Mouse (Mus musculus) frontal cortex, postnatal 10 days (tissue): Measurements from ENCODE around the gene Btla.

Experiments used
- DNase-seq, 2 experiments: peaks; one replicate each; pipeline ENCODE4 v3.0.0; 2022; ENCODE audit warnings: low spot score in 2 of 2, mixed read lengths in 1 of 2

Btla gene

DNA sequence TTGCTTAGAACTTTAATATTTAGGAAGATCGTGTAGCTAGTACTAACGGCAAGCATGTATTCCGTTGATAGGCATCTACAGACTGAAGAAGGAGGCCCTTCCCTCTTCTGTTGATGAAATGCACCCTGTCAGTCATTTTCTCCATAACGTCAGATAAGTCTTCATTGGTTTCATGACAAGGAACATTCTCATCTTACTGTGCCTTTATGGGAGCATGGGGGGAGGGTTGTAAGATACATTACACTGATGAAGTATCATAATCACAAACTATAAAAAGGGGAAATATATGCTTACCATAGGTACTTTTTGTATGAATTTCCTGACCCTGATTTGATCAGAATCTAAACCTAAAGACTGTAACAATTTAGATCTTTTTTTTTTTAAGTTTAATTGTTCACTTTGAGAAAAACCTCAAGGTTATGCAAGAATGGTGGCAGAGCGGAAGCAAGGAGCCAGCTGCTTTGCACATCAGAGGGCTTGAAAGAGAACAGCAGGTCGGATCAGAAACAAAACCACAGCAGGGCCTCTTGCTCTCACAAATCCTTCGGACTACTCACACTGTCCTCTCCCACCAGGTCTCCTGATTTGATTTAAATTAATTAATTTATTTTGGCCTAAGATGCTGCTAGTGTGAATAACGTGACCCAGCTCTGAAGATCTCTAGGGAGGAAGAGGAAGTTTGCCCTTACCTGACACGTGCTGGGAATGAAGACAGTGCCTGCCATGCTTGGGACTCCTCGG, at the start of gene Btla:
TSS of gene Btla (plus strand) at position 668 of the 741 bp plus-strand sequence.
- no peak for DNase-seq

DNA sequence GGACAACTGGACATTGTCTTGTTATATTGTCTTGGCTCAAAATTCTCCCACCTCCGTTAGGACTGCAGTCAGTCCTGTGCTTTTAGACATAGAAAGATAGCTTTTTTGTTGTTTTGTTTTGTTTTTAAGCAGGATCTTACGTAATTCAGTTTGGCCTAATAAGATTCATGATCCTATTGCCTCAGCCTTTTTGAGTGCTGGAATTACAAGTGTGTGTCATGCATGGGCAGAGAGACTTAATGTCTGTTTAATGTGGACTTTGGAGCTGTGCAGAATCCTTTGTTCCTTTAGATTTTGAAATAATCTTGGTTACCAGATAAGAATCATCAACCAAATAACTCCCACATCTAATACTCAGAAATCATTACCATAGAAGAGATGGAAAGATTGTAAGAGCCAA, 45.6 kb upstream of the Btla start:
- DNase-seq: no peak

DNA sequence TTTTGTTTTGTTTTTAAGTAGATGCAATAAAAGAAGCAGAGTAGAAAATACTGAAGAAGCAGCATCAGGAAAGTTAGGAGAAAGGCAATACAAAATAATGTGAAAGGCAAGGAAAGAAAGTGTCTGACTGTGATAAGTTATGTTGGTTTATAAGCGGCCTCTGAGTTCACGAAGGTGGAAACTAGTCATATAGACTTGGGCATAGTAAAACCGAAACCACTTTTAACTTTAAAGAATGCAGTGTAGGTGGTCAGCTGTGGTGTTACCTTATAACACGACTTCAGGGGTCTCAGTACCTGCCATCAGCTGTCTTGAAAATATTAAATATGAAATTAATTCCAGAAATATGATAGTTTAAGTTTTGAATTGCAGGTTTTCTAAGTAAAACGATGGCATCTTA, 42.3 kb upstream of the Btla start:
- DNase-seq: no peak

DNA sequence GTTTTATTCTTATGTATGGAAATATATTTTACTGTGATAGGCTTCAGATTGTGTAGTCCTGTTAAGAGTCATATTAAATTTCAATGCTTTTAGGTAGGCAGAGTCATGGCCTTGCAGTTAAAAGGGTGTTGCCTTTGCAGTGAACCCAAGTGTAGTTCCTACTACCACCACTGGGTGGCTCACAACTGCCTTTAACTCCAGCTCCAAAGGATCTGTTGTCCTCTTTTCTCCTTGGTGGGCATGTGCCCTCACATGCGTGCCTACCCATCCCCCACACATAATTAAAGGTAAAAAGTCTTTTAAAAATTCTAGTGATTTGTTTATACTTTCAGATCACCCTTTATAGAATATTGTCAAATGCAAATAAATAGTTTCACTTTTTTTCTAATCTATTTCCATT, 31.5 kb upstream of the Btla start:
- DNase-seq: peak; percentile 52 to 74

DNA sequence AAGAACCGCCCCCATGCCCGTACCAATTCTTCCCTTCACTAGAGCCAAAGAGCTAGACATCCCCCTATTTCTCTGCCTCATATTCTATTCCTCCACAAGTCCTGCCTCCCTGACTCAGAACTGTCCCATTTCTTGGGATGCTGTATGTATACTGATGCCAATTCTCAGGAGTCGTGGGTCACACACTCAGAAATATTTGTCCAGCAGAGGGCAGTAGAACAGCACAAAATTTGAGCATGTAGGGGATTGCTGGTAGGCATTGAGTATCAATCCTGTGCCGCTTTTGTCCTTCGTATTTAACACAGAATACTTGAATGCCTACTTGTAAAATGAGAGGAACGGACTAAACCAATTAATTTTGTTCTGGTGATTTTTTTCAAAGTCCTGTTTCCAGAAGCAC, 27.3 kb upstream of the Btla start:
- DNase-seq: peak; percentile 12 to 49

DNA sequence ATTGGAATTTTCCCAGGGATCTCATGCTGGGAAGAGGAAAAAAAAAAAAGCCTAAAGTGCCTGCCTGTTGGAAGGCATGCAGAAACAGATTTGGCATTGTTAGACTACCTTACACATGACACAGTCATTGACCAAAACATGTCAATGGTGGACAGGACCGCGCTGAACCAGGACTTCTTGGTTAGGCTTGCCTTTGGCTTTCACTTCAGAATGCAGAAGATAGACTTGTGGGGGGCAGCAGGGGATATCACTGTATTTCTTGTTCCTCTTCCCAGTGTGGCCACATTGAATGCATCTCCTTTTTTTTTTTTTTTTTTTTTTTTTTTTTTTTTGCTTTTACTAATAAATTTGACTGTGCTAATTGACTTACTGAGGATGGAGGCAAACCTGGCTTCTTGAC, 22.7 kb upstream of the Btla start:
- DNase-seq: no peak

DNA sequence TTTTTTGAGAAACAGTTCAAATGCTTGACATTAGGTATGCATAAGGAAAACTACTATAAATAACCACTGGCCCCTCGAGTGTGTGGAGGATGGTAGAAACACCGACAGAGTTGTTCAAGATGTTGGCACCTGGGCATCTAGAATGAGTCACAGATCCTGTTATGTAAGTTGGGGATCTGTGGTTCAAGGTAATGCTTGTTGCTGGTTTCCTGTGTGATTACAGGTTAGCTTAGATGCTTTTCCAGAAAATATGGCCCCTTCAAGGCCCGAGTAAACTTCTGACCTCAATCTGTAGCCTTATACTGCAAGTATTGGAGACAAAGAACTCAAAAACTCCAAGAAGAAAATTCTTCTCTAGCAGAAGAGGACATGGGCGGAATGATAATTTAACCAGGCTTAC, 19.7 kb upstream of the Btla start:
- DNase-seq: no peak

DNA sequence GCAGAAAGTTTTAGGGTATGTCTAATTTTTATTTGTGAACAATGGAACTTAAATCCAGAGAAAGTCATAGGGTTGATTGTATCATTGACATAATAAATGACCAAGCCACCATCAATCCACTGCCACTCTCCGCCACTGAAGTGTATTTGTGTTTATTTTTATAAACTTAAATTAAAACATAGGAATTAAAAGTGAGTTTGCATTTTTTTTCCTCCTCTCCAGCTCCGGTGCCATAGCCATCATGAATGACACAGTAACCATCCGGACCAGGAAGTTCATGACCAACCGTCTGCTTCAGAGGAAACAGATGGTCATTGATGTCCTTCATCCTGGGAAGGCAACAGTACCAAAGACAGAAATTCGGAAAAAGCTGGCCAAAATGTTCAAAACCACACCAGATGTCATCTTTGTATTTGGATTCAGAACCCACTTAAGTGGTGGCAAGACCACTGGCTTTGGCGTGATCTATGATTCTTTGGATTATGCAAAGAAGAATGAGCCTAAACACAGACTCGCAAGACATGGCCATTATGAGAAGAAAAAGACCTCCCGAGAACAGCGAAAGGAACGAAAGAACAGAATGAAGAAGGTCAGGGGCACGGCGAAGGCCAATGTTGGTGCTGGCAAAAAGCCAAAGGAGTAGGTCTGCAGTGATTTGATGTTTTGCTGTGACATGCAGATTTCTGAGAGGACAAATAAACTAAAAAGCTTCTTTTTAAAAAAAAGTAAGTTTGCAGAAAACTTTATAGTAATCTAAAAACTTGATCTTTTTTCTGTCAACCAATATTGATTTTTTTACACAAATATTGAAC, 19.1 kb upstream of the Btla start:
- DNase-seq: no peak

DNA sequence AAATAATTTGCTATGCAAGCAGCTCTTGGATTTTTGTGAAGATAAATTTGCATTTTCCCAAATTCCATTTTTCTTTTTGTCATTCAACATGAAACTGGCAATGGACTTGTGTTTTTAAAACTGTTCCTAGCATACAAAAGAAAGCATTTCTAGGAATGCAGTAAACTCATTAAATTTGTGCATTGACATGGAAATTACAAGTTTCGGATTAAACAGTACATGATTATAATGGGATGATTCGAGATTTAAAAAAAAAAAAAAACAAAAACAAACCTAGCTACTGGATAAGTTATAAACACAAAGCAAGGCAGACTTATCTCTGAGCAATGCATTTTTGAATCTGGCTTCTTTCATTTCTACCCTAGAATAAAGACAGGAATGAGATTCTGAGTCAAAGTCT, 2.1 kb upstream of the Btla start:
- no peak for DNase-seq

DNA sequence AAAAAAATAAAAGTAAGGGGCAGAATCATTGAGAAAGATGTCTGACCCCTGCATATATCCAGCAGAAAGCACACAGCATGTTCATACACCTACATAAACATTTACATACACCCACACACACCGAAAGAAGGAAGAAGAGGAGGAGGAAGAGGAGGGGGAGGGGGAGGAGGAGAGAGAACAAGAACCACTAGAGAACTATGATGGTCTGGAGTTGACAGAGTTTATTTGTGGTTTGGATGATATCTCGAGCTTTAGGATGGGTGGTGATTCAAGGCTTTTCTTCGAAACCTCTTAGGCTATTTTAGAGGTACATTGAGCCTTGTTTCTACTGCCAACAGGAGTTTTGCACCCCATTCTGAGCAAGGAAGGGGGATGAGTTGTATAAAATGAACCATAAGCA, 1.3 kb upstream of the Btla start:
- DNase-seq: no peak

DNA sequence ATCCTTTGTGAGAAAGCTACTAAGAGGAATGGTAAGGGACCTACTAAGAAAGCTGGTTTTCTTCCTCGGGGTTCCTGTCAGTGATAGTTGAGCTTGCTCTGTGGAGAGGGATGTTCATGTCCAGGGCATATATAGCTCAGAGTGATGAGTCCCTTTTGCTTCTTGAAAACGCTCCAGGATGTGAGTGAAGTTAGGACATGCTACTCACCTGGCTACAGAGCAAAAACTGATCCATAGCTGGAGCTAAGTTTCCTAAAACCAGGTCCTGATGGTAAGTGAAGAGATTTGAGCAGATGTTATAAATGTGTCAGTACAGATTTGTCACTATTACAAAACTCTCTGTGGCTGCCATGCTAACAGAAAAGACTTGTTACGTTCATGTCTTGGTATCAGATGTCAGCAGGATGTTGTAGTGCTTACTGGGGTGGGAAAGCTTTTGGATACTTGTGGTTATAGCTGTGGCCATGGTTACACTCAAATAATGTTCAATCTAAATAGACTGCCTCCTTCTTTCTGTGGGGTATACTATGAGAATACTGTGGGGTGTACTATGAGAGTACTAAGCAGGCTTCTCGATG, 405 bp downstream of the Btla start:
- DNase-seq: no peak

DNA sequence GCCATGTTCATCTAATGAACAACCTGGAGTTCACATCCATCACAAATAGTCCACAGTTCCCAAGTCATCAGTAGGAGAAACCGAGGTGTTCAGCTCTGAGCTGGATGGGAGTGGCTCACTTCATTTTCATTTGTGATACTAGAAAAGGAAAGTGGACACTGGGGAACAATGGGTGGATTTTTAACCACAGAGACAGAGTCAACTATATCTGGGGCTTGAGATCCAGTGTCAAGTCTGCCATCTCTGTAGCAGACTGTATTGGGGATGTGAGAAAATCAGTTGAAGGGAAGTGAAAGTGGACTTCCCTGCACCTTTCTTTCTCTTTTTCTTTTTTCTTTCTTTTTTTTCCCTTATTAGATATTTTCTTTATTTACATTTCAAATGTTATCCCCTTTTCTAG, 2.9 kb downstream of the Btla start:
- DNase-seq: no peak

DNA sequence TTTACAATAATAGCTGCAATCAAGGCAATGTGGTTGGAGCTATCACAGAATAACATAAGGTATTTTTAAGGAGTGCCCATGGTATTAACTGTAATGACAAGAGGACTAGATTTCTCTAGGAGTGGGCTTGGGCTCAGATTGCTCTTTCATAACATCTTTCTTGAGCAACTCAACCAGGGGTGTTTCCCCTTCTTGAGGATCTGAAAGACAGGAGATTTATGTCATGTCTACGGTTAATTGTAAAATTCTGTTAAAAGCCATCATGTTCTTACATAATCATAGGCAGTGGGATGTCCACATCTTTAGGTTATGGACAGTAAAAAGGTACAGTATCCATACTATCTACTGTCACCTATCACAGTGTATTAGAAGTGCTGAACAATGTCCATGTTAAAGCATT, 7.2 kb downstream of the Btla start:
- DNase-seq: no peak

DNA sequence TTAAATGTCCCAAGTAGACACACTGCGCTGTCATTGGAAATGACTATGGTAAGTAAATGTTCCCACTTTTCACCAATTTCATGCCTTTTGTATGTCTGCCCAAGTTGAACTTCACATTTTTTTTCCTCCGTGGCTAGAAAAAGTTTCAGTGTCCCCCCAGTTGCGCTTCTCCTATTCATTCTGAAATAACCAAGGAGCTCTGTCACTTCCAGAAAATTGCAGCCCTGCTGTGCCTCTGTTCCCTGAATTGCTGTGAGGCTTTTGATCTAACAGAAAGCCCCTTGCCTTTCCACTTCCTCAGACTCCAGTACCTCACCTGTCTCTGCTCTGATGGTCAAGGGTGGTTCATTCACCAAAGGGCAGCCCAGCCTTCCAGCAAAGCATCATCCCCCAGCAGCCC, 8.9 kb downstream of the Btla start:
- no peak for DNase-seq

DNA sequence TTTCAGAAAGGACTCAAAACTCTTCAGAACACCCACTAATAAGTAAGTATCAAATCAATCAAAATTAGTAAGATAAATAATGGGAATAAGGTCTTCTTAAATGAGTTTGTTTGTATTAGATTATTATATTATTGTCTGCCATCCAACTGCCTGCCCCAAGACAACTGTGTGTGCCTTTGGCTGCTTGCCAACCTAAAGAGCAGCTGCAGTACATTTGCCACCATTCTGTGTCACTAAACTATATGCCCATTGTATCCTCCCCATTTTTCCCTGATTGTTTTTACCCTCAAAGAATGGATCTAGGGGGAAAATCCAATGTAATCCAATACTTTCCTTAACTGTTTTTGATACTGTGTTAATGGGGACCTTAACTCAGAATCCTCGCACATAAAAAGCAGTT, 18.6 kb downstream of the Btla start:
- DNase-seq: no peak

DNA sequence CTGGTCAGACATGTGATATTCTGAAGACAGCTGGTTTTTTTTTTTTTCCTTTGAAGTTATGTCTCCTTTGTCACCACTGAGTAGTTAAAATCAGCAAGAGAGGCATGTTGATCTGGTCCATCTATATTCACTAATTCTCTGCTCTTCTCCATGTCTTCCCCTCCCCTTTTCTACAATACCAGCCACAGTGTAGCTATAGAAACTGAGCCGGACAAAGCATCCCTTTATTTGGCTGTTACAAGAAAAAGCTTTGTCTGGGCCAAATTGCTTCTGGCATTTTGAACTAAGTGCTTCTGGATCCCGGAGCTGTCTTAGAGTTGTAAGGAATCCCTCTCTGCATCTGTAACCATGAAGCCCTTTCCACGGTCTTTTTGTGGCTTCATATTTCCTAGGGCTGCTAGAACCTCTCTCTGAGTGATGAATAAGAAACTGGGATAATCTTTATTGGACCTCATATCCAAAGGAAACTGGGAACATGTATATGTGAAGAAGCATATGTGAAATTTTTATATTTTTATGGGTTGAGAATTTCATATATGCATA, 20.9 kb downstream of the Btla start:
- DNase-seq: no peak

DNA sequence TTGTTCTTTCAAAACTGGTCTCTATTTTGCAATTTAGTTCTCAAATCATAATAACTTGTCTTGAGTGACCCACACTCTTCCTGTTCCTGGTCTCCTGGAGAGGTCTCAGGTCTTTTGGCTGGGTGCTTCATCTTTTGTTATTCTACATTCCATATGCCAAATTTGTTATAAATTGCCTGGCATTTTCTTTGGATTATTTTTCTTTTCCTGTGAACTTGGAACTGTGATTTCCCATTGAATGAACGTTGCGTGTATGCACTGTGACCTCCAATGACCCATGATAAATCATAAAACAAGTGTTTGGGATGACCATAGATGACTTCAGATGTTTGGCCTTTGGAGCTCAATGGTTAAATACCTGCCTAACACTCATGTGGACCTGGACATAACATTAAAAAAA, 25.6 kb downstream of the Btla start:
- no peak for DNase-seq

DNA sequence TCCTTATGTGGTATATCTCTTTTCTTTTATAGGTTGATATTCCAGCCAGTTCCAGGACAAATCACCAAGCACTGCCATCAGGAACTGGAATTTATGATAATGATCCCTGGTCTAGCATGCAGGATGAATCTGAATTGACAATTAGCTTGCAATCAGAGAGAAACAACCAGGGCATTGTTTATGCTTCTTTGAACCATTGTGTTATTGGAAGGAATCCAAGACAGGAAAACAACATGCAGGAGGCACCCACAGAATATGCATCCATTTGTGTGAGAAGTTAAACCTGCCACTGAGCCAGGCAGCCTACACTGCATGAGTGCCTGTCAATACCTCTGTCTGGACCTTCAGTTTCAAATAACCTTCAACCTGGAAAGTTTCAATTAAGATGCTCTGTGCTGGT, 26.2 kb downstream of the Btla start:
- no peak for DNase-seq

DNA sequence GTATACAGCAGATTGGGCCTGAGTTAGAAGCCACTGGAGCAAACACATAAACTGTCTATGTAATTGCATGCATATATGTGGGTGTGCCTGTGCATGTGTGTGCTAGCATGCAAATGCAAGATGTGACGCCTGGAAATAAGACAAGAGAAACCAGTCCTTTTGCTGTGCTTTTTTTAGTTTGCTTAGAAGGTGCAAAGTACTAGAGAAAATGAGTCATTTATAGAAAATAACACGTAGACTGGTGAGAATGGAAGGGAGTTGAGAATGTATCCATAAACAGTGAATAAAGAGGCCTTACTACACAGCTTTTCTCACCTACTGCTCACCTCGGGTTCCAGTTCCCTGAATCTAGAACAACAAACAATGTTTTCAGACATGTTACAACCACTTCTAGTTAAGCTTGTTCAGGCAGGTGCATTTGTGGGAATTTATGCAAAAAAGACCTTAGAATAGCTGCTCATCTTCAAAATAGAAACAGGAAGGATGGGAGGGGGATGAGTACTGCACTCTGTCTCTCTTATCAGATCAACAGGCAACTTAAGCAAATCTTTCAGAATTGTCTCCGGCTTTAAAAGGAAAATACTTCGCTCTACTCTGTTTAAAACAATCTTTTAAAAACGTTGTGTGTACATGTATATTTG, 27.8 kb downstream of the Btla start:
- DNase-seq: no peak

DNA sequence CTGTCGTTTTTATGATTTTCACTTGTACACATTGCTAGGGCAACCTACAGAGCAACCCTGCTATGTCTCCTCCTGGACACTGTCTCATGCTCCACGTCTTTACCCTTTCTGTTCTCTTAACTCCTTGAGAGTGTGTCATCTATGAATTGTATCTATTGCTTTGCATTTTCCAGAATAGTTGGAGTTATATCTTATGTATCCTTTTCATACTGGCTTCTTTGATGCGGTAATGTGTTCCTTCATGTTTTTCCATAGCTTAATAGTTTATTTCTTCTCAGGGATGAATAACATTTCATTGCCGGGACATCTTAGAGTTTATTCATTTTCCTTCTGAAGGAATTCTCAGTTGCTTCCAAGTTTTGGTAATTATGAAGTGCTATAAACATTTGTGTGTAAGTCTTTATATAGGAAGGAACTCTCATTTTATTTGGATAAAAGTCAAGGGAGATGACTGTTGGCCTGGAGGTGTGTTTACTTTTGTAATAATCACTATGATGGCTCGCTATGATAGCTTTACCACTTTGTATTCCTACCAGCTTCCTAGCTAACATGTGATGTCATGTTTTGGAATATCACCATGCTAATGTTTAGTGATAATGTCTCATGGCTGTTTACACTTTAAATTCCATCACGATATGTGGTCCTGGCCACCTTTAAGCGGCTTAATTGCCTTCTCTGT, 31.2 kb downstream of the Btla start:
- DNase-seq: no peak

DNA sequence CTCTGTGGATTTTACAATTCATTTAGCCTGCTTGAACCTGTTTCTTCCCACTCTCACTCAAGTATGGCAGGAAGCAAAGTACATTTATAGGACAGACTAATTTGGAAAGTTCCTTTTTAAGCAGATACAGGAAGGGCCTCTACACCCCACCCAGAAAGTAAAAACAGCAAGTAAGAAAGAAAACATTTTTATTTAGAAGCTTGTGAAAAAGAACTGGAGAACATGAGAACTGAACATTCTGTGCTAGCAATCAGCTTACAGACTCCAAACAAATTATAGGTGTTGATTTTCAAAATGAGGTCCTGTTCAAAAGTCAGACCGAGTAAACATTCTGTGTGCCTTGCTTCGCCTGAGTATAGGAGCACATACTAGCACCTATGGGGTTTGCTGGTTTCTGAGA, 32.8 kb downstream of the Btla start:
- DNase-seq: no peak

DNA sequence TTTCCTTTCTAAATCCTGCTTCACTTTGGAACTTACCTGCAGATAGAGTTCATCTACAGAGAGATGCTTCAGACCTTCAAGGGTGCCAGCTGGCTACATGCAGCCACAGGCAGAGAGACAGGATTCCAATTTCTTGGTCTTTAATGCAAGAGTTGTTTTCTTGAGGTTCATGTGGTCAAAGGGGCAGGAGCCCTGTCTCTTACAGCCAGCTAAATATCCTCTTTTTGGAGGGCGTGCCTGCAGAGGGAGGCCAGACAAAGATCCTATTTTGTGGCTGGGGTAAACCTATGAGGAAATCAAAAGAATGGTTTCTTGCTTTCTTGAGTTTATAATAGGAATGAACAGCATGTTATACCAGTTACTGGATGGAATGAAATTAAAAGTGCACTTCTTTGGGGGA, 33.5 kb downstream of the Btla start:
- DNase-seq: no peak
